Mouse (Mus musculus): ENCODE data around the gene 5730522E02Rik. TPM values are rescaled to one million over a fixed set of nuclear protein-coding genes. Genes with fewer than 3 reads are reported as not detected.

Gene 5730522E02Rik
- polyA plus RNA-seq, 1 experiment from 2014 or later = 12.8 TPM

DNA sequence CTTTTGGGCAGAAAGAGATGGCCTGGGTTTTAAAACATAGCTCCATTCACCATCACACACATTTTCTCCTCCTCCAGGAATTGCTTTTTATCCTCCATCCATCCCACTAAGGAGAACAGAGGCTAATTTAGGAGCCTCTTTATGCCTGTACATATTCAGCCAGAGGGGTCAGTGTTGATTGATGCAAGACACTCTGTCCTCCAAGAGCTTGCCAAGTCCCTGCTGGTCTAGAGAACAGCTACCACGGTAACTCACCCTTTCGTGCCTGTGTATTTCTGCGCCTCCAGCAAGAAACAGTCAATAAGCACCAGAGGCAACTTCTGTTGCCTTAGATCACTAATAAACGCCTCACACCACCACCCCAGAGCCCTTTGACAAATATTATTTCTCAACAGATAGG, 620.3 kb downstream of the 5730522E02Rik start:
- WGBS = 62% methylated on average over 4 of the region's 4 CpGs
- no peak for ATAC-seq
- H3K9me3 ChIP-seq (replicated peaks; ENCODE audit: control insufficient read depth, low read length, poor library complexity, severe bottlenecking) = no peaks in the 10 kb centered on the region
- H3K27me3 ChIP-seq (ENCODE audit: control insufficient read depth, insufficient read depth, low read depth, low read length) = no peaks in the 10 kb centered on the region
- H3K27ac ChIP-seq (ENCODE audit: low read length) = no peak overlapping the region
- 0 out of 2 replicates have a peak, but pooled peaks cover 3% of the 10 kb centered on the region for H3K4me1 ChIP-seq (ENCODE audit: control insufficient read depth, insufficient read depth, low read length)
- H3K4me3 ChIP-seq (ENCODE audit: low read depth, low read length) = no peak overlapping the region
- no peaks in the 10 kb centered on the region for H3K36me3 ChIP-seq (ENCODE audit: control insufficient read depth, insufficient read depth, low read length)
- no peak overlapping the region for H3K9ac ChIP-seq (ENCODE audit: low read depth, low read length)
- no peak overlapping the region for H3K4me2 ChIP-seq (ENCODE audit: low read length)

DNA sequence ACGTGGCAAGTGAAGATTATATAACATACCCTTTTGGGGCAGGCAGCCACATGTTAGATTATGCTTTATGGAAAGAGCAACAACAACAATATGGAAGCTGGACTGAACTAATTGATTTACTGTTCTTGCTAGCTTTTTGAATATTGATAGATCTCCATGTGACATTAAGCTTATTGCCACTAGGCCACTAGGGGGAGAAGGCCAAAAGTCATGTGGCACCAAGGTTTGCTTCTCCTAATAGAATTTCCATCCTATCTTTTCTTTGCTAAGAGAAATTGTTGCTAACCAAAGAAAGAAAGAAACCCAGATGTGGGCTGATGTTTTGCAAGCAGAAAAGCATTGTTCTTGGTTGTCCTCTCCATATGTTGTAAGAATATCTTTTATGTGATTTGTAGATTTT, 621.1 kb downstream of the 5730522E02Rik start:
- H3K9ac ChIP-seq (ENCODE audit: low read depth, low read length) = no peak overlapping the region
- WGBS = 76% methylated on average over 1 of the region's 1 CpGs
- no peaks in the 10 kb centered on the region for H3K9me3 ChIP-seq (replicated peaks; ENCODE audit: control insufficient read depth, low read length, poor library complexity, severe bottlenecking)
- H3K36me3 ChIP-seq (ENCODE audit: control insufficient read depth, insufficient read depth, low read length) = no peaks in the 10 kb centered on the region
- no peak overlapping the region for H3K4me2 ChIP-seq (ENCODE audit: low read length)
- H3K27ac ChIP-seq (ENCODE audit: low read length) = no peak overlapping the region
- 0 out of 2 replicates have a peak, but pooled peaks cover 3% of the 10 kb centered on the region for H3K4me1 ChIP-seq (ENCODE audit: control insufficient read depth, insufficient read depth, low read length)
- no peak for ATAC-seq
- no peak overlapping the region for H3K4me3 ChIP-seq (ENCODE audit: low read depth, low read length)
- no peaks in the 10 kb centered on the region for H3K27me3 ChIP-seq (ENCODE audit: control insufficient read depth, insufficient read depth, low read depth, low read length)

DNA sequence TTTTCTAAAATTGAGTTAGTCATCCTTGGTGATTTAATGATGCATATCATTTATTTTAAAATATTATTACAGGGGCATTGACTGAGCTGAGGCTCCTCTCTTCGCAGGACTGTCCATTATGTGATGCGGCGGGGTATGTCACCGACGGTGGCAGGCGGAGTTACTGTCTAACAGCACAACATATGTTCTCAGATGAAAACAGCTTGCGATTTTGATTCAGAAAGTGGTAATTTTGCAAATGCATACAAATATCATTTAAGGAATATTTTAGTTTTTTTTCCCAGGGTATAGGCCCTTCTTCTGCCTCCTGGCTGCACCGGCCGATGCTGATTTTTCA, 636.5 kb downstream of the 5730522E02Rik start:
- Histone ChIP-seq H3K9me3 (replicated peaks; ENCODE audit: control insufficient read depth, low read length, poor library complexity, severe bottlenecking) (no peaks in the 10 kb centered on the region; the same call in 1 of the 2 replicates), H3K36me3 (ENCODE audit: control insufficient read depth, insufficient read depth, low read length) (no peaks in the 10 kb centered on the region), H3K4me1 (ENCODE audit: control insufficient read depth, insufficient read depth, low read length) (0 out of 2 replicates have a peak, but pooled peaks cover 2% of the 10 kb centered on the region), H3K27me3 (ENCODE audit: control insufficient read depth, insufficient read depth, low read depth, low read length) (no peaks in the 10 kb centered on the region), H3K4me2 (ENCODE audit: low read length) (no peak overlapping the region), H3K9ac (ENCODE audit: low read depth, low read length) (no peak overlapping the region), H3K27ac (ENCODE audit: low read length) (no peak overlapping the region), H3K4me3 (ENCODE audit: low read depth, low read length) (no peak overlapping the region)
- 0 out of 2 replicates have a peak, but pooled peaks have one; percentile 45 for ATAC-seq
- WGBS = 71% methylated on average over 9 of the region's 9 CpGs

DNA sequence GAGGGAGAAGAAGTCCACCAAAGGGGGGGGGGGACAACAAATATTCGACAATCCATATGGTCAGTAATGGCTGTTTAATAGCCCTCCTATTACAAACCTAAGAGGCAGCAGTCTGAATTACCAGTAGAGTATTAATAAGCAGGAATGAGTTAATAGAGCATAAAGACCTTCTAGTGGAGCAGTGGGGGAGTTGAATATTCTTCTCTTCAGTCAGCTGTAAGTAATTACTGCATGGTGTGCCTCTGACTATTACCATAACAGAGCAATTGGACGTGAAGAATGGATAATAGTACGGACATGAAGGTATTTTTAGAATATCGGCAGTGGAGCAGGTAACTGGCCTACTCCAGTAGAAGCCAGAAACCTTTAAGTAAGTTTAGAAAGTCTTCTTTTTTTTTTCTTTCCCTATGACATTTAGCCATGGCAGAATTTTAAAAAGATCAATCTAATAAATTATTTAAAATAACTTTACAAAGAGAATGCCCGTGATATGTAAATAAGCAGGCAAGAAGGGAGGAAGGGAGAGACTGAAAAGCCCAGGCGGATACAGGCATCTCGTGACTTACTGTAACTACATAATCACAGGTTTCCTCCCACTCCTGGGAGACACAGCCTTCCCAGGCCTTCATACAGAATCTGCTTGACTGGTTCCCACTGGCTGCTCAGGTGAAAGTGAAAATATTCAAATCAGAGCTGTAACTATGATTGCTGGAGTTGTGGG, 637.0 kb downstream of the 5730522E02Rik start:
- Histone ChIP-seq H3K4me3 (ENCODE audit: low read depth, low read length) (no peak overlapping the region), H3K9ac (ENCODE audit: low read depth, low read length) (no peak overlapping the region), H3K27me3 (ENCODE audit: control insufficient read depth, insufficient read depth, low read depth, low read length) (no peaks in the 10 kb centered on the region), H3K9me3 (replicated peaks; ENCODE audit: control insufficient read depth, low read length, poor library complexity, severe bottlenecking) (no peaks in the 10 kb centered on the region; the same call in 1 of the 2 replicates), H3K36me3 (ENCODE audit: control insufficient read depth, insufficient read depth, low read length) (no peaks in the 10 kb centered on the region), H3K4me1 (ENCODE audit: control insufficient read depth, insufficient read depth, low read length) (0 out of 2 replicates have a peak, but pooled peaks cover 2% of the 10 kb centered on the region), H3K4me2 (ENCODE audit: low read length) (no peak overlapping the region), H3K27ac (ENCODE audit: low read length) (no peak overlapping the region)
- 40% methylated on average over 7 of the region's 7 CpGs for WGBS
- peak; percentile 67 for ATAC-seq

DNA sequence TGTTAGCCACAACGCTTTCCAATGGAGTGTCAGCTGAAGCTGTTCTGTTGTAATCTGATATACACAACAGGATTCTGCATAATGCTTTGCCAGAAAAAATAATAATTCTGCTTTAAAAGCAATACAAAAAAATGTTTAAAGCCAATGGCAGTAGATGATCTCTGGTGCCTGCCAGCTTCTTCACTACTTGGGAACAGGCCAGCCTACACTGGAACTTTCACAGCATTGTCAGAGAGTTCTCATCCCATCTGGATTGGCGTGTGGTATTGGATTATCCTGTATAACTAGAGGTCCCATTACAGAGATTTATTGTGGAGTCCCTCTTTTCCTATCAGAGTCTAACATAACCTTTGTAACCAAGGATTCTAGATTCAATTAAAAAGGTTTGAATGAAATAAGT, 639.2 kb downstream of the 5730522E02Rik start:
- Histone ChIP-seq H3K9ac (ENCODE audit: low read depth, low read length) (no peak overlapping the region), H3K27me3 (ENCODE audit: control insufficient read depth, insufficient read depth, low read depth, low read length) (no peaks in the 10 kb centered on the region), H3K36me3 (ENCODE audit: control insufficient read depth, insufficient read depth, low read length) (no peaks in the 10 kb centered on the region), H3K9me3 (replicated peaks; ENCODE audit: control insufficient read depth, low read length, poor library complexity, severe bottlenecking) (no peaks in the 10 kb centered on the region), H3K27ac (ENCODE audit: low read length) (no peak overlapping the region), H3K4me2 (ENCODE audit: low read length) (no peak overlapping the region), H3K4me3 (ENCODE audit: low read depth, low read length) (no peak overlapping the region), H3K4me1 (ENCODE audit: control insufficient read depth, insufficient read depth, low read length) (0 out of 2 replicates have a peak, but pooled peaks cover 2% of the 10 kb centered on the region)
- no peak for ATAC-seq
- 84% methylated on average over 2 of the region's 2 CpGs for WGBS

Small RNA genes within 50 kb of the gene (microRNA-seq; reads per million reads assigned to microRNA genes)
- gene Mir6372 = not detected

Other genes starting within 250 kb of the 5730522E02Rik start
- gene Fancl, start 175.4 kb upstream of the 5730522E02Rik start, polyA plus RNA-seq (2015; fragmentation: Nextera tagmentation; extraction: Ambion mirVana) = 14.7 TPM in 2 replicates